Mouse (Mus musculus) hindbrain, embryonic 14.5 days (tissue): ENCODE results near the gene Ano6. TPM values are rescaled to one million over a fixed set of nuclear protein-coding genes. Genes with fewer than 3 reads are reported as not detected.

Experiments
- ATAC-seq: fragments of 200-750 bp; cut with Nextera tagmentation; 2 replicates; pipeline ENCODE4 v1.8.0; 2017; ENCODE audit warnings: moderate number of reproducible peaks, mild to moderate bottlenecking, moderate TSS enrichment, moderate library complexity; ENCODE audit not compliant: low FRiP score
- DNase-seq: peaks from one replicate; pipeline ENCODE4 v3.0.0-alpha.2; 2015; ENCODE audit warnings: low spot score
- H3K27ac ChIP-seq: fragments of 300-500 bp; sonication (generic); 2 replicates; pipeline ENCODE4 v1.5.1; 2014; ENCODE audit warnings: mild to moderate bottlenecking, moderate library complexity
- H3K27me3 ChIP-seq: fragments of 300-500 bp; sonication (generic); 2 replicates; pipeline ENCODE4 v1.6.1; 2014; ENCODE audit warnings: mild to moderate bottlenecking, low read length, mixed read lengths; ENCODE audit not compliant: control insufficient read depth, insufficient read depth
- H3K36me3 ChIP-seq: fragments of 300-500 bp; sonication (generic); replicated peaks from 2 replicates; pipeline ENCODE4 v1.6.1; 2014; ENCODE audit not compliant: control insufficient read depth, insufficient read depth
- H3K4me1 ChIP-seq: fragments of 300-500 bp; sonication (generic); replicated peaks from 2 replicates; pipeline ENCODE4 v1.6.1; 2014; ENCODE audit warnings: antibody characterized with exemption, low read length, mixed read lengths; ENCODE audit not compliant: control insufficient read depth, insufficient read depth
- H3K4me2 ChIP-seq: fragments of 300-500 bp; sonication (generic); replicated peaks from 2 replicates; pipeline ENCODE4 v1.6.1; 2014; ENCODE audit warnings: mild to moderate bottlenecking, moderate library complexity
- H3K4me3 ChIP-seq: fragments of 300-500 bp; sonication (generic); replicated peaks from 2 replicates; pipeline ENCODE4 v1.5.1; 2014; ENCODE audit warnings: mild to moderate bottlenecking, low read length
- H3K9ac ChIP-seq: fragments of 300-500 bp; sonication (generic); 2 replicates; pipeline ENCODE4 v1.6.1; 2014
- H3K9me3 ChIP-seq: fragments of 300-500 bp; sonication (generic); 2 replicates; pipeline ENCODE4 v1.6.1; 2016; ENCODE audit warnings: low read length; ENCODE audit not compliant: control insufficient read depth
- WGBS: fragments of 180-500 bp; shearing (Covaris S2); extraction: QIAGEN DNeasy Blood & Tissue Kit; methylation state at CpG from one replicate; pipeline ENCODE4 v1.1.7; 2014; 5-methylcytosine and 5-hydroxymethylcytosine counted together
- polyA plus RNA-seq: library from polyadenylated mRNA; unstranded; fragments of >200 nt; fragmentation: Nextera tagmentation; extraction: Ambion mirVana; gene quantifications from 2 replicates; pipeline ENCODE4 v1.2.1, GENCODE M21; 2014

The Ano6 gene
- polyA plus RNA-seq, 1 experiment from 2014 or later = 33.2 TPM

DNA sequence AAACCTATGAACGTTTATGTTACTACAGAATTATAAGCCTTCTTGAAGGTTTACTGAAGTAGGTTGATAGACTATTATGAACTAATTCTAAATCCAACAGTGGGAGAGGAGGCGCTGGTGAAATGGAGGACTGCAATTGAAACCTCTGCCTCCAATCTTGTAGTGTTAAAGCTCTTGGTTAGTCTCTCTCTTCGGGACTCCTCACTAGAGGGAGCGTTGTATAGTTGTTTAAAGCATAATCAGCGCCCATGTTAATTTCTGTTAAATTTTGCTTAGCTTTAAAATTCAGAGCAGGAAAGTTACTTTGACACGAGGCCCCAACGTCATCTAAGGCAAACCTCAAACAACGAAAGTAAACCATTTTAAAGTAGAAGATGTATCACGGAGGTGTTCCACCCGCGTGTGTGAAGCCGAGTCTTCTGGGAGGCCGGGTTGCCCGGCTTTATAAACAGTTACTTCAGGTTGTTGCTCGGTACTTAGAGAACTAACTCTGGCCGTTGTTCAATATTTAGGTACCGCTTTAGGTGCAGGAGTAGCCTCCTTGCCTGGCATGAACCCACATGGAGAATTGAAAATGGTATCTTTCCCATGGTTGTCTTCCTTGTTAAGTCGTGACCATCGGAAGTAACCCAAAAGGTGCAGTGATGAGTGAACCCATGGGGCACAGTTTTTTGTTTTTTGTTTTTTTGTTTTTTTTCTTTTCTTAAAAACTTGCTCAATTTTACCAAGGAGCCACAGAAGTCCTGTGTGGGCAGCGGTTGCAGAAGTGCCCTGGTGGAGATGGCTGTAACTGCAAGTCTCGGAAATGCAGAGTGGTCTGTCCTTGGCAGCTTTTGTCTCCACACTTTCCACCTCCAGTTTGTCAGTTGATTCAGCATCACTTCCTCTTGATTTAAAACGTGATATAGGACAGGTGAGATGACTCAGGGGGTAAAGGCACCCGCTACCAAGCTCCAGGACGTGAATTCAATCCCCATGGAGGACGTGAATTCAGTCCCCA is 1.9 kb downstream of the Ano6 start:
- no peak for ATAC-seq
- no peak overlapping the region for H3K9ac ChIP-seq
- no peak for DNase-seq
- H3K4me1 ChIP-seq = peaks cover 38% of the 10 kb centered on the region
- peak overlapping the region; percentile 83 for H3K4me3 ChIP-seq
- peak overlapping the region; percentile 53 for H3K4me2 ChIP-seq
- H3K27me3 ChIP-seq = no peaks in the 10 kb centered on the region
- H3K9me3 ChIP-seq = no peaks in the 10 kb centered on the region
- WGBS = 82% methylated on average over 25 of the region's 25 CpGs
- no peak overlapping the region for H3K27ac ChIP-seq
- H3K36me3 ChIP-seq = no peaks in the 10 kb centered on the region; the same call in 1 of the 2 replicates

- DNase-seq (no peak), ATAC-seq (no peak)
- no peaks in the 10 kb centered on the region; the same call in 1 of the 2 replicates for H3K36me3 ChIP-seq
- no peaks in the 10 kb centered on the region for H3K9me3 ChIP-seq
- WGBS = 95% methylated on average over 9 of the region's 9 CpGs
- H3K4me3 ChIP-seq = no peak overlapping the region
- H3K27me3 ChIP-seq = no peaks in the 10 kb centered on the region
- H3K9ac ChIP-seq = no peak overlapping the region
- H3K4me2 ChIP-seq = no peak overlapping the region
- H3K4me1 ChIP-seq = peaks cover 38% of the 10 kb centered on the region
- no peak overlapping the region for H3K27ac ChIP-seq
Measured at GRCm38 (mm10) chr15:95793748-95794491, 3.3 kb downstream of the Ano6 start.

GRCm38 (mm10) chr15:95794611-95795565 is 4.2 kb downstream of the Ano6 start:
- WGBS = 67% methylated on average over 10 of the region's 10 CpGs
- DNase-seq (peak; percentile 34), ATAC-seq (no peak)
- H3K4me3 ChIP-seq = no peak overlapping the region
- no peaks in the 10 kb centered on the region for H3K27me3 ChIP-seq
- no peaks in the 10 kb centered on the region for H3K9me3 ChIP-seq
- no peak overlapping the region for H3K4me2 ChIP-seq
- H3K27ac ChIP-seq = no peak overlapping the region
- H3K36me3 ChIP-seq = no peaks in the 10 kb centered on the region; the same call in 1 of the 2 replicates
- H3K9ac ChIP-seq = no peak overlapping the region
- peaks cover 33% of the 10 kb centered on the region for H3K4me1 ChIP-seq

DNA sequence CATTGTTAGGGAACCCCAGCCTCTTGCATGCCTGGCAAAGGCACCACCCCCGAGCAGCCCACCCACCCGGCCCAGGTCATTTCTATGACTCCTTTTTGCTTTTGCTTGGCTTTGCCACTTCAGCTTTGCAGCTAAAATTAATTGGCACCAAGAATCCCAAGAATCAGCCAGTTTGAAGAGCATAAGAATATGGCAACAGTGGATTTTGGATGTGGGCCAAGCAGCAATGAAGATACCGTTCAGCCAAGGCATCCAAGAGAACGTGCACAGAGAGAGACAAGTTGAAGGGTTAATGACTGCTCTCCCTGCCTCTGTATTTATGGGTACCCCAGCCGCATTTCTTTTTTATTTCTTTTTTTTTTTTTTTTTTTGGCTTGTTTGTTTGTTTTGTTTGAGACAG is 5.4 kb downstream of the Ano6 start:
- peaks cover 30% of the 10 kb centered on the region for H3K4me1 ChIP-seq
- WGBS = 73% methylated on average over 5 of the region's 5 CpGs
- H3K9ac ChIP-seq = no peak overlapping the region
- DNase-seq (no peak), ATAC-seq (no peak)
- no peak overlapping the region for H3K4me2 ChIP-seq
- no peaks in the 10 kb centered on the region for H3K27me3 ChIP-seq
- no peaks in the 10 kb centered on the region for H3K9me3 ChIP-seq
- H3K27ac ChIP-seq = no peak overlapping the region
- H3K36me3 ChIP-seq = no peaks in the 10 kb centered on the region; the same call in 1 of the 2 replicates
- no peak overlapping the region for H3K4me3 ChIP-seq

- H3K4me3 ChIP-seq = no peak overlapping the region
- 66% methylated on average over 9 of the region's 9 CpGs for WGBS
- H3K9me3 ChIP-seq = no peaks in the 10 kb centered on the region
- no peak overlapping the region for H3K4me2 ChIP-seq
- no peak overlapping the region for H3K27ac ChIP-seq
- no peaks in the 10 kb centered on the region for H3K27me3 ChIP-seq
- H3K4me1 ChIP-seq = peaks cover 25% of the 10 kb centered on the region
- H3K36me3 ChIP-seq = no peaks in the 10 kb centered on the region; the same call in 1 of the 2 replicates
- no peak for ATAC-seq
- no peak overlapping the region for H3K9ac ChIP-seq
- no peak for DNase-seq
Measured at GRCm38 (mm10) chr15:95797144-95797983, 6.7 kb downstream of the Ano6 start.

DNA sequence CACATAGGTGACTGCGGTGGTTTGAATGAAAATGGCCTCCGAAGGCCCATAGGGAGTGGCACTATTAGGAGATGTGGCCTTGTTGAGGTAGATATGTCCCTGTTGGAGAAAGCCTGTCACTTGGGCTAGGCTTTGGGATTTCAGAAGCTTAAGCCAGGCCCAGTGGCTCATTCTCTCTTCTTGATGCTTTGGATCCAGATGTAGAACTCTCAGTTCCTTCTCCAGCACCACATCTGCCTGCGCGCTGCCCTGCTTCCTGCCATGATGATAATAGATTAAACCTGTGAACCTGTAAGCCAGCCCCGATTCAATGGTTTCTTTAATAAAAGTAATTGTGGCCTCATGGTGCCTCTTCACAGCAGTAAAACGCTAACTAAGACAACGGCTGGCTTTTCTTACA is 7.6 kb downstream of the Ano6 start:
- ATAC-seq (no peak), DNase-seq (no peak)
- Histone ChIP-seq H3K9me3 (no peaks in the 10 kb centered on the region), H3K36me3 (no peaks in the 10 kb centered on the region; the same call in 1 of the 2 replicates), H3K27ac (no peak overlapping the region), H3K27me3 (no peaks in the 10 kb centered on the region), H3K4me2 (no peak overlapping the region), H3K4me3 (no peak overlapping the region), H3K9ac (no peak overlapping the region), H3K4me1 (peaks cover 23% of the 10 kb centered on the region)
- 93% methylated on average over 7 of the region's 7 CpGs for WGBS

GRCm38 (mm10) chr15:95799632-95800031 is 9.0 kb downstream of the Ano6 start:
- no peak for ATAC-seq
- H3K9ac ChIP-seq = no peak overlapping the region

DNA sequence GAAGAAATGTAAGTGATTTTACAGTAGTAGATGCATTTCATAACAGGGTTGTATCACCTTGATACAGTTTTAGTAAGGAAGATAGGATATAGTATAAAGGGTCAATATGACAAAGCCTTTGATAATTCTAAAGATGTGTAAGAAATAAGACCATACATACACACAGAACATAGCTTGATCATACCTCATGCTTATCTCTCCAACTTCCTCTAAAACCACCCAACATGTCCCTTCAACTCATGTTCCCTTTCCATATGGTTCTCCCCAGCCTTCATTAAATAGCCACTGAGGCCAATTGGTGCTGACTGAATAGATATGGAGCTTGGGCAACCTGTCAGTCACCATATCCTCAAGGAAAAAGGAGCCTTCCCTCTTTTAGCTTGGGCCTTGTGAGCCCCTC is 9.4 kb downstream of the Ano6 start:
- Histone ChIP-seq H3K27me3 (no peaks in the 10 kb centered on the region), H3K4me3 (no peak overlapping the region), H3K9me3 (no peaks in the 10 kb centered on the region), H3K27ac (no peak overlapping the region), H3K9ac (no peak overlapping the region), H3K36me3 (no peaks in the 10 kb centered on the region), H3K4me2 (no peak overlapping the region), H3K4me1 (peaks cover 23% of the 10 kb centered on the region)
- no peak for DNase-seq
- ATAC-seq = no peak

More at GRCm38 (mm10) chr15:95799632-95800031, 9.0 kb downstream of the Ano6 start:
- no peak for DNase-seq
- Histone ChIP-seq H3K27ac (no peak overlapping the region), H3K27me3 (no peaks in the 10 kb centered on the region), H3K36me3 (no peaks in the 10 kb centered on the region), H3K4me2 (no peak overlapping the region), H3K9me3 (no peaks in the 10 kb centered on the region), H3K4me3 (no peak overlapping the region), H3K4me1 (peaks cover 20% of the 10 kb centered on the region)
- WGBS = 95% methylated on average over 5 of the region's 5 CpGs
